Mouse (Mus musculus): ENCODE measurements around the gene Lrrc8d.

Gene Lrrc8d

DNA sequence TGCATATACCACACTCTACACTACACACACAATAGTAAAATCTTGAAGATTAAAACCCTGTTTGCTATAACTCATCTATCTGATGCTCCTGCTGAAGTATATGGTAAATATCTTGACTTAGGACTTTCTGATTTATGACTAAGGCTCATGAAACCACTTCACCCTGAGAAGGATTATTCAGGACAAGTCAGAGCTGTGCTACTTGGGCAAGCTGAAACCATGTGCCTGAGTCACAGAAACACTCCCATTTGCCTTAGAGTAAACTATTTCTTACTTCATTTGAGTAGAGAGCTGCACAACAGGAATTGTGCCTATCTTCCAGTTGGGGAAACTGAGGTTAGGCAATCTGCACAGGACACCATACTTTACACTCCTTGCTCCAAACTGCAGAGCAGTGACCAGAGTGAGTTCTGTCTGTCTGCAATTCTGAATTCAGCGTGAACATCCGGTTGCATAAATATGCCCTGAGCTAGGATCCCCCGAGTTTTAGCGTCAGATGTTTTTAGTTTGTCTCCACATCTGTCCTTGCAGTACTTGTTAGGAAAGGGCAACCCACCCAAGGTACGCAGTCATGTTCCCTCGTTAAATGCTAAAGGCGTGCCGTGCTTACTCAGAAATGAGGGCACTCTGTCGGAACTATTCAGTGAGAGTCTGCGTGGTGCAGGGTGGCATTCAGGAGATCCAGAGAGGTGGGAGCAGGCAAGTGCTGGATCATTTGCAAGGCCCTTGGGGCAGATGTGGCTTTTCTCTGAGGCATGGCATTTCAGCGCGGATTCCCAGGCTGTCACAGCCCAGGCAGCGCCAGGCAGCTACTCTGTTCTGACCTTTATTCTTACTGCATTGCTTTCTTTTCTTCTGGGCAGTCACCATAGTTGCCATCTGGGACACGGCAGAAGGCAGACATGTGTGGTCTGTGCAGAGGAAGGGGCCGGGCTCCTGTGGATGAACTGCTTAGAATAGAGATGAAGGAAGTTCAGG, 123.0 kb downstream of the Lrrc8d start:
- no peak for DNase-seq

DNA sequence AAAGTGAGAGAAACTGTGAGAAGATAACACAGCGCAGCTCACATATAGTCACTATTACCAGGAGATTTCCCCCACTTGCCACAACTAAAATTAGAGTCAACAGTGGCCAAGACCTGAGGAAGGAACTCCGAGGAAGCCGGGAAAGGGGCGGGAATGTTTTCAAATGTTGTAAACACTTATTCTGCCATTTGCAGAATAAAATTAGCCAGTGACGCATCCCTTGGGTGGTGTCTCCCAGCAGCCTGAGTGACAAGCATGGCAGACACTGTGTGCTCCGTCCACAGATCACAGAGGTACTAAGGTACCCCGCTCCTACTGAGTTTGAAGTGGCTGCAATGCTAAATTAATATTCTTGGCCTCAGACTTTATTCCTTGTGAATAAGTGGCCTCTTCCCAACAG, 124.5 kb downstream of the Lrrc8d start:
- DNase-seq = no peak

DNA sequence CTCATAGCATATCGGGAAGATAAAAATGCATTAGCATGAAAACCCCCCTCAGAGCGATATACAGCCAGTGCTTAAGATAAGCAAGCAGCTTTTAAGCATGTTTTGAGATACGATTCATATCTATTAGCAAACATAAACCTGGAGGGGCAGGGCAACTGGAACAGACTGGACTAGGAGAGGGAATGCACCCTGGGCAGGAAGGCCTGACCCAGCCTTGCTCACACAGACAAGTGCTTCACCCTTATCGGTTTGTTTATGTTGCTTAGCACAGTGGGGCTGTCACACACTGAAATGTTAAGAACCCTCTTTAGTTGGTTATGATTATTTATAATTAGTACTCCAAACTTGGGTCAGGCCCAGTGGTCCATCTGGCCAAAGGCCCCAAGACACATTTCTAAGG, 125.1 kb downstream of the Lrrc8d start:
- DNase-seq = no peak

DNA sequence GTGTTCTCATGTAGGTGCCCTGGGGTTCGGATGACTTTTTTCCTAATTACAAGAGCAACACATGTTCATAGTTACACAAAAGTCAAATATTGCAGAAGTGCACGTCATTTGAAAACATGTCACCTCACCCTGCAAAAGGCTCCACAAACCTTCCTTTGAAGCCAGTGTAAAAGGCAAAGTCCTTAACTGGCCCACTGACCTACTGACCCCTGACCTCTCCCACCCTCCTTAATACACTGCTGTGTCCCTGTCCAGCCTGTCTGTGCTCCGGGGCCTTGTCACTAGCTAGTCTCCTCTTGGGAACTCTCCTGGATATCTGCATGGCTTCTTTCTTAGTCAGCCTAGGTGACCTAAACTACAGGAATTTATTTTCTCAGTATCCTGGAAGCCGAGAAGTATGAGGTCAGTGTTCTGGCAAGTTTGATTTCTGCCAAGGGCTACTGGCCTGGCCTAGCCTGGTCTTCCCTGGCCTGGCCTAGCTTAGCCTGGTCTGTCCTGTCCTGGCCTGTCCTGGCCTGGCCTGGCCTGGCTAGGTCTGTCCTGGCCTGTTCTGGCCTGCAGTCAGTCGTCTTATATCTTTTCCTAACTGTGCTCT, 127.2 kb downstream of the Lrrc8d start:
- DNase-seq = no peak

DNA sequence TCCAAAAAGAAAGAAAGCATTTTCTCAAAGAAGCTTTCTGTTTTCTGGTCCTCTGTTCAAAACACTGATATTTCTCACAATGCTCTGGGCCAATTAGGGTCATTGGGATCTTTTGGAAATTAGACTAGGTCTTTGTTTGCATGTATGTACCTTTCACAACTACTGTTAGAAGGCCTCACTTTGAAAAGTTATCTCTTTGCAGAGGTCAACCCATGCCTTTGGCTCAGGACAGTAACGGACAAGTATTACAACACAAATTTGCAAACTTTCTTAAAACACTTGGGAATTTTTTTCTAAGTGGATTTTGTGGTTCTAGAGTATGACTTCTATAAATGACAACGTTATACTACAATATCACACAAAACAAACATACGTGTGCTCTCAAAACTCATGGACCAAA, 128.3 kb downstream of the Lrrc8d start:
- no peak for DNase-seq

DNA sequence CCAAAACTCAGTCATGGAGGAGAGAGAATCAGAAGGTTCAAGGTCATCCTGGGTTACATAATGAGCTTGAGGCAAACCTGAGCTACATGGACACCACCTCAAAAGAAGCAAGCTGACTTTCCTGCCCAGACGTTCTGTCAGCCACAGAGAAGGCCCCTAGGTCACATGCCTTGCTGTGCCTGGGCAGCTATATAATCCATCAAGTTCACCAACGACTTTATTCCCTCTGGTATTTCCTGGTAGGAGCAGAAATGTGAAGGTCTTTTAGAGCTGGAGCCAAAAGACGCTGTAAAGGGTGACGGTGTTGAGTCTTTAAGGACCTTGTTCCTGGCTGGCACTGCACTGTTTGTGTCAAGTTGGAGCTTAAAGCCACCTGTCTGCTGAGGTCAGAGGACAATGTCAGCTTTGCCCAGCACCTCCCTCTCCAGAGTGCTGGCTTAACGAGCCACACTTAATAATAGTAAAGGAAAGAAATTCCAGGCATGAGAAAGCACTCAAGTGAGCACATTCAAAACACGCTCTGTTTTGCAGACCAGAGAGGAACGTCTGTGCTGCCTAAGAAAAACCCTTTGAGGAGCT, 129.3 kb downstream of the Lrrc8d start:
- DNase-seq = no peak

DNA sequence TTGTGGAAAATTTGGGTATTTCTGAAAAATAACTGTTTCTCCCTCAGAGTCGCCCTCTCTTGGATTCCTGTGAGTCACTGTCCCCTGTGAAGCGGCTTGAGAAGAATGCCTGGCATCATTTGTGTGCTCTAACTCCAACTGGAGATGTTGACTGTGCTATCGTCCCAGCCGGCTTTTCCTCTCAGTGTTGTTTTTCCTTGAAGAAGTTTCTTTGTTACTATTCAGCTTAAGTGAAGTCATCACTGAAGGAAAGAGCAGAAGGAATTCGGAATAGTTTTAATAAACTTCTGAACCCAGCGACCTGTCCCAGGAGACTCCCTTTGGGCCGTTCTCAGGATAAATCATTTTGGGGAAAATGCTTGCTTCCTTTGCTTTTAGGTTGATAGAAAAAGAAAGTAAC, 132.4 kb downstream of the Lrrc8d start:
- no peak for DNase-seq

DNA sequence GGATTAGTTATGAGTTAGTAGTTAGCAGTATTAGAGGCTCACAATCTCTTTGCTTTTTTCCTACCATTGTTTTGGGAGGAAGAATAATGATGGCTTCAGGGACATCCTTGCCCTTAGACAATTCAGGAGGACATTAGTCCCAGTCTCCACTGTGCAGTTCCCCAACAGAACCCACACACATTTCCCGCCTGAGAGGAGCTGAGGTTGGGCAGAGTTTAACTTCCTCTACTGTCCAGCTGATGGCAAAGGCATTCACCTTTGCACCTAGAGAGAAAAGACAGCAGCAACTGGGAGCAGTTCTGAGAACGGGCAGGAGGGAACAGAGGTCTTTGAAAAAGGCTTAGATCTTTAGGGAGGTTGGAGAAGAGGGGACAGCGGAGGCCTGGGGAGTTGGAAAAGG, 134.2 kb downstream of the Lrrc8d start:
- no peak for DNase-seq

DNA sequence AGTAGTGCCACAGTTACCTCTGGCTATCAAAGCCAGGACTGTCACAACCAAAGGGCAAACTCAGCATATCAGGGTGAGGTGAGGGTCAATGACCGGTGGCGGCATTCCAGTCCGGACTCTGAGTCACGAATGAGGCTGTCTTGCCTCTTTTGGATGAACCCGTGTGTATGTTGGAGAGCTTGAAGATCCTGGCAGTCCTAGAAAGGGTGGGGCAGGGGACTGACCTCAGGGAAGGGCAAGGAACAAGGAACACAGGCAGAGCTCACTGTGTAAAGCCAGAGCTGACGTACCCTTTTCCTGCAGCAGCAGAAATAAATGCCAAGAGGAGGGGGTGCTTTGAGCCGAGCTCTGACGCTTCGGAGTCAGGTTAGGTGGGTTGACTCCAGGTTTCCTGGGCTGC, 136.2 kb downstream of the Lrrc8d start:
- DNase-seq = no peak

DNA sequence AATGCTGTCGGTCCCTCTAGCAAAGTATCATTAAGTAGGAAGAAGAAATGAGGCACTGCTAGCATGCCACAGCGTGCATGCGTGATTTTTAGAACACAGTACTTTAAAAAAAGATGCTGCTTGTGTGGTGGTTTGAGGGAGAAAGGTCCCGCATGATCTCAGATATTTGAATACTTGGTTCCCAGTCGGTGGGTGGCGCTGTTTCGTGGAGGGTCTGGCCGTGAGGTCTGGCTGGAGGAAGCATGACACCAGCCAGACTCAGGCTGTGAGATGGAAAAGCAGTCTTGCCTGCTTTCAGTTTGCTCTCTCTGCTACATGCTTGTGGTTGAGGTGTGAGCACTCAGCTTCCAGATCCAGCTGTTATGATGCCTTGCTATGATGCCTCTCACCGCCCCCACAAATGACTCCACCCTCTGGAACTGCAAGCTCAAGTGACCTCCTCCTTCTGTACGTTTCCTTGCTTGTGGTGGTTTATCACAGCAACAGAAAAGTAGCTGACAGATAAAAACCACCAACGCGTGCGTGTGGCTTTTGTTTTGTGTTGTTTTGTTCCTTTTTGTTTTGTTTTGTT, 140.1 kb downstream of the Lrrc8d start:
- DNase-seq = no peak

DNA sequence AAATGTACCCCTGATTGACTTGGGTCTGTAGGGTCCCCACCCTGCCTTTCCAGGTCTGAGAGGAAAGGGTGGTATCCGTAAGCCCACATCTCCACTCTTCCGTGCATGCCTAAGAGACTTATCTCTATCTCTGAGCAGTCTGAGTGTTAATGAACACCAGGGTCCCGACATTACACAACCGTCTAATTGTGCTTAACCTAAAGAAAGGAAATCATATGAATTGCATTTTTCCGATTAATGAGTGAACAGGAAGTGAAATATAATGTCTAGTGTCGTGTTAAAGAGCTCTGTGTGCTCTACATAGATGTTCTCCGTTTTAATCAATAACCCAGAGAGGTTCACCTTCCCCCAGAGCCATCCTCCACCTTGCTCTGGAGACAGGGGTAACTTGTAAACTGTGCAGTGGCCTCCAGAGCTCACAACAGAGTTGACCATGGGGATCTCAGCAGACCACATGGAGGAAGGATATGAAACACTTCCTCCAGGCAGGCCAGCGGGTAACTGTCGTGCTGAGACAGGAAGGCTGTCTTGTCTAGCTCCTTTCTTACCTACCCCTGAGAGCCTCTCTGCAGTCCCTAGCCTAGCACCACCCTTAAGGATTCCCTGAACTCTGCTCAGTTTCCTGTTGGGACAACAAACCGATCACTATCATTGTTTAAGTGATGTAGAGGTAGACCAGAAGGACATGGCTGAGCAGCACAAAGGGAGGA, 144.4 kb downstream of the Lrrc8d start:
- no peak for DNase-seq

DNA sequence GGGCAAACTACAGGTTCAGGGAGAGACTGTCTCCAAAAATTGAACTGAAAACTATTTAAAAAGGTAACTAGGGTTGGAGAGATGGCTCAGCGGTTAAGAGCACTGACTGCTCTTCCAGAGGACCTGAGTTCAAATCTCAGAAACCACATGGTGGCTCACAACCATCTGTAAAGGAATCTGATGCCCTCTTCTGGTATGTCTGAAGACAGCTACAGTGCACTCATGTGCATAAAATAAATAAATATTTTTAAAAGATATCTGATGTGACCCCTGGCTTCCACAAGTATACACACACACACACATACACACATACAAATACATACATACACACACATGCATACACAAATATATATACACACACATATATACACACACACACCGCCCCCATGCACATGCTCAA, 145.3 kb downstream of the Lrrc8d start:
- DNase-seq = no peak

DNA sequence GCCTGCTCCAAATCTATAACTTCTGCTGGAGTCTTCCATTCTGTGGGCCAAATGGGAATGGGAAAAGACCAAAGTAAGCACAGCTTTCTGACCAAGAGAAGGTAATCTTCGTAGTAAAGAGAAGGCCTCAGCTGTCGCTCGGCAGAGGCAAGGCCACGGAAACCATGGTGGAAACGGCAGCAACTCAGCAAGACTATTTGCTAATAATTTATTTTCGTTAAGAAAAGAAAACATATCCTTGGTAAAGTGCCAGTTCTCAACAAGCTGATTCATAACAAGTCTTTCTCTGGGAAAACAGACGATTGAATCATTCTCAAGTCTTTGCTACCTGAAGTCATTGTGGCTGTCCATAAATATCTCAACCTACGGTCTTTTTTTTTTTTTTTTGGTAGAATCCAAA, 148.0 kb downstream of the Lrrc8d start:
- DNase-seq = no peak

DNA sequence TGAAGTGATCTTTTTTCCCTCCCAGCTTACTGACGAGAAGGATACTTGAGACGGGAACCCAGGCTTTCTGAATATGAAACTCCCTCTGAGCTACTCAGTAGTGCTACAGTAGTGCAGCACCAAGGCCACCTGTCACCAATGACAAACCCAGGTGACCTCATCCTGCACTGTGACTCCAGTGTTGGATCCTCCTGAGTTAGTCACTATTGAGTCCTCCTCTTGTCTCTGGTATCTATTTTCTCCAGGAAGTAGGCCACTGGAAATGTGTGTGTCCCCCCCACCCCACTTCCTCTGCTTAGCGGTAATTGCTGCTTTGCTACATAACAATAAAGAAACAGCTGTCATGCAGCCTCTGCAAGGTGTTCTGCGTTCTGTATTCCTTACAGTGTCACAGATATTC, 149.5 kb downstream of the Lrrc8d start:
- DNase-seq = no peak

DNA sequence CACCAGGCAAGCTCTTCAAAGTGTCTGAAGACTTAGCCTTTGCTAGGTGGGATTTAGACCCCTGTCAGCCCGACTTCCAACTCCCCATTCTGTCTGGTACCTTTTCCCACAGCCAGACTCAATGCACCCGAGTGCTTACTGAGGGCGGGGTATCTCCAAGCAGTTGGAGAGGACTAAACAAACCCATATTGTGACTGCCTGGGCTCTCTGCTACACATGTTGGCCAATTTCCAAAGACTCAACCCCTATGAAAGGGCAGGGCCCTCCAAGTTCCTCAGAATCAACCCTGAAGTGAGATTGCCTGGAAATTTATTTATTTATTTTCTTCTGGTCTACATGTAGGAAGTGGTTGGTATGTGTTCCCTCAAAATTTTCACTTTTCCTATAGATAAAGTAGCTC, 149.9 kb downstream of the Lrrc8d start:
- DNase-seq = no peak

DNA sequence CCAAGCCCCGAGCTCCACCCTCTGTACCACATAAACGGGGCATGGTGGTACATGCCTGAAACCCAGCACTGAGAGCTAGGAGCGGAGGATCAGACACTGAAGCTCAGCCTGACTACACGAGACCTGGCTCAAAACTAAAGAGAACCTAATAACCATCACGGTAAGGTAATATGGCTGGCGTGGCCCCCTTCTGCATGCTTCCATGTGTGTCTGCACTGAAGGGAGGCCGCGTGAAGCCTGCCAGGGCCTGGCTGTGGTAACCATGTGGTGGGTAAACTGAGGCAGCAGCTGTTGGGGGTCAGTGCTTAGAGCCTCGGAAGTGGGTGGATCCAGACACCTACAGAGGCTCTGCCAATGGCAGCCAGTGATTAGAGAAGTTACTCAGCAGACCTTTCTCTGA, 153.5 kb downstream of the Lrrc8d start:
- no peak for DNase-seq

DNA sequence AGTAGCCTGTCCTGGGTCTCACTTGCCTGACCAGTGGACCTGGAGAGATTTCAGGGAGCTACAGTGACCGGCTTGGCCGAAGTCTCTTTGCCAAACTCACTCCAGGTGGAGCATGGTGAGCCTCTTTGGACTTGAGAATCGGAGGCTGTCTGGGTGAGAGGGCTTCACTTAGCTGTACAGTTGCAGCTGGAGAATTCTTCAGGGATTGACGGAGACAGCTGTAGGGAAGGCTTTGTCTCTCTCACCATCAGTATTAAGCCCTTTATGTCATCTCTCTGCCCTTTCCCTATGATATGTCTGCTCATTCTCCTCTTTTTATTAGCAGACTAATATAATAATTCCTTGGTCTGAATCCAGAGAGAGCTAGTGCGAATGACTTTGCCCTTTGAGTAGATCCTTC, 157.7 kb downstream of the Lrrc8d start:
- DNase-seq = no peak

DNA sequence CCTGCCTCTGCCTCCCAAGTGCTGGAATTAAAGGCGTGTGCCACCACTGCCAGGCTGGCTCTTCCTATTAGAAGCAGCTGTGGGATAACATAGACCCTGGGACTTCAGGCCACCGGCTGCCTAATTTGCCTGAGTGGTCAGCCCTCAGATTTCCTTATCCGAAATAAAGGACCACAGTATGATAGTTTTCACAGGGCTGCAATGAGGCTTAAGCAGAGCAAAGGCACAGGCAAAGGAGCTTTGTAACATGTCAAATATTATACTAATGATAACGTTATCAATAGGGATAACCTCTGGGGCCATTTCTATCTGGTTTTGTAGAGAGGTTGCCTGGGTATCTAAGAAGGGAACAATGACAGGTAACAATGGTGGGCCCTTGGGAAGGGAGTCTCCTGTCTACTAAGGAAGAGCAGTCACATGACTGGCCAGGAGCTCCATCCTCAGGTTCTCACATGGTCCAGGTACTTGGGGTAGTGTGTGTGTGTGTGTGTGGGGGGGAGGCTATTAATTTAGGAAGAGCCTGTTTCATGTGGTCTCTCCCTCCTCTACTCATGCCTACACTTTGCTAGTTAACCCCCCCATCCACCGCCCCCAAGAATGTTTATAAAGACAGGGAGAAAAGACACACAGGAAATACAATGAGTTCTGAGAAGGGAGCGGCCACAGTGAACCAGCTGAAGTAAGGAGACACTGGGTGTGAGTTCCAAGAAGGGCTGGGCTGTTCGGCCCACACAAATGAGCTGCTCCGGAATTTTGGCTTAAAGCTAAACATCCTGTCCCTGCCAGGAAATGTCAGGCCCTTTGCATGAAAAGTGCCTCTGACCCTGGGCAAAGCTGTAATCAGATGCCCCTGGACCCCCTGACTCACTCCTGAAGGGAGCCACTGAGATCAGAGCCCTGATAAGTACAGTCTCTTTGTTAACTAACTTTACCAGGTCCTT, 159.3 kb downstream of the Lrrc8d start:
- no peak for DNase-seq

DNA sequence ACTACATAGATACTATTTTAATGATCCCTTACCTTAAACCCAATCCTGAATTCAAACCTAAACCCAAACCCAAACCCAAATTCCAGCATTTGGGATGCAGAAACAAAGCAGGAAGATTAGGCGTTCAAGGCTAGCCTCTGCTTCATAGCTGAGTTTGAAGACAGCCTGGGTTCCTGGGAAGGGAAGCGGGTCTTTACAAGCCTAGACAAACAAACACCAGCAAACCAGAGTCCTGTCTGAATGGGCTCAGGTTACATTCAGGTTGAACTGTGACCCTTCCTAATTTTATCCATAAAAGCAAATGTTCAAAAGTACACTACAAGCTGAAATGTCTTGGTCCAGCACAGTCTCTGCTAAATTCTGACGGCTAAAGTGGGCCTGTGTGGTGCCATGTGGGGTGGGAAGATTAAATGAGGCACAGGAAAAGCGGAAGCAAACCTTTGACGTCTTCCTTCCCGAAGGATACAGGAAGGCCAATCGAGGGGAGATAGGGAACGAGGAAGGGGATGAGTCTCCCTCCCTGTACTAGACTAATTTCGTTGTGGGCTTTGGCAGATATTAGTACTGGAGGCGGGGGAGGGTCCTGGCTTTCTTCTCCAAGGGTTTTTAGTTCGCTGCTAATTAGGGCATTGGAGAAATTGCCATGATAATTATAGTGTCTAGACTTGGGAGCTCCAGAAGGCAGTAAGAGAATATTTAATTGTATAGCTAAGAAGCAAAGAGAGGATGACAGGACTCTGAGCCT, 160.1 kb downstream of the Lrrc8d start:
- DNase-seq = no peak

DNA sequence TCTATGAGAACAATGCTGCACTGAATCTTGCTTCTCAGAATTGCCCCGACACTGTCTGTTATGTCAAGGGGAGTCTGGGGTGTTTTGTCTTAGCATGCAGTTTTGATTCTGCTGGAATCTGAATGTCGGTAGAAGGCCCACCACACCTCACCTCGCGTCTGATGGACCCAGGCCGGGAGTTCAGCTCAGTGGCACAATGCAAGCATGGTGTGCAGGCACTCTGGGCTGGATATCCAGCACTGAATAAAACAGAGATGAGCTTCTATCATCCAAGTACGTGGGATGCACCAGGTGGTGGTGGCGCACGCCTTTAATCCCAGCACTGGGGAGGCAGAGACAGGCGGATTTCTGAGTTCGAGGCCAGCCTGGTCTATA, 160.7 kb downstream of the Lrrc8d start:
- no peak for DNase-seq

DNA sequence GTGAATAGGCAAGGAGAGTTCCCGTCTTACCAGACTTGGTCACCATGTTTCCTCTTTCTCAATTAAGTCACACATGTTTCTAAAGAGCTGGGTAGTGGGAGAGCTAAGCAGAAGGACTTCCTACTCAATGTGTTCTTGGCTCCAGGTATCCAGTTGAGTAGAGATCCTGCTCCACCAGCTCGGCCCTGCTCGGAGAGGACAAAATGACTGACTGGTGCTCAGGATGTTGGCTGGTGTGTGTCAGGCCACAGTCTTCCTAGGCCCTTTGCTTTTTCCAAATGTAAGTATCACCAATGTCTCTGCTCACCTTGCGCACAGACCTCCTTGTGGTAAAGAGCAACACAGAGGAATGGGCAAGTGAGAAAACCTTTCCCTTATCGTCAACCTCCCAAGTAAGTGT, 161.8 kb downstream of the Lrrc8d start:
- no peak for DNase-seq
